Mouse (Mus musculus): ENCODE measurements around the gene 2510039O18Rik.

The 2510039O18Rik gene

DNA sequence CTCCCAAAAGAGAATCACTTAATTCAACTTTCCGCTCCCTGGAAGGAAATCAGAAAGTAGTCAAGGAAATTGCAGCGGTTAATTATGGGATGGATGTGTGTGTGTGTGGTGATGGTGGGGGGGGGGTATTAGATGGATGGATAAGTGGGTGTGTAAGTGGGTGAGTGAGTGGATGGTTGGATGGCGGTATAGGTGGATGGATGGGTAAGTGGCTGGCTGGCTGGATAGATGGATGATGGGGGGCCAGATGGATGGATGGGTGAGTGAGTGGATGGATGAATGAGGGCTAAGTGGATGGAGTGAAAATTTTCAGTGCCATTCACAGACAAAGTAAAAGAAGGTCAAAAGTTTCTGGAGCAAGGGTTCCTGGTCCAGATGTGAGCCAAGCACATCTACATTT lies 3.7 kb upstream of the 2510039O18Rik start:
- no peak for DNase-seq (ENCODE audit: low spot score)

DNA sequence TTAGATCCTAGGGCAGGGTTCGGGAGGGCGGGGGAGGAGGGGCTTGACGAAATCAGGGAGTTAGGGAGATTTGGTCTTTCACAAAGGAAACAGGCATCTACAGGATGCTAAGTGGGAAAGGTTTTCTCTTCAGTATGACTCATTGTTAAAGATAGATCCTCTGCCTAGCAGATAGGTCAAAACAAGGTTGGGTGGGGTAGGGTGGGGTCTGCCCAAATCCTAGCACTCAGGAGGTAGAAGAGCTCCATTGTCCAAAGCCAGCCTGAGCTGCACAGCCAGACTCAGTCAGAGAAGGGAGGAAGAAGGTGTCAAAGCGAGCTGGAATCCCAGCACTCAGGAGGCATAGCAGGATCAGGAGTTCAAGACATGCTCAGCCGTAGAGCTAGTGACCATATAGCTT lies 3.2 kb upstream of the 2510039O18Rik start:
- no peak for DNase-seq (ENCODE audit: low spot score)

GRCm38 (mm10) chr4:147938148-147939096 lies 2.3 kb upstream of the 2510039O18Rik start:
- DNase-seq (ENCODE audit: low spot score) = no peak

DNA sequence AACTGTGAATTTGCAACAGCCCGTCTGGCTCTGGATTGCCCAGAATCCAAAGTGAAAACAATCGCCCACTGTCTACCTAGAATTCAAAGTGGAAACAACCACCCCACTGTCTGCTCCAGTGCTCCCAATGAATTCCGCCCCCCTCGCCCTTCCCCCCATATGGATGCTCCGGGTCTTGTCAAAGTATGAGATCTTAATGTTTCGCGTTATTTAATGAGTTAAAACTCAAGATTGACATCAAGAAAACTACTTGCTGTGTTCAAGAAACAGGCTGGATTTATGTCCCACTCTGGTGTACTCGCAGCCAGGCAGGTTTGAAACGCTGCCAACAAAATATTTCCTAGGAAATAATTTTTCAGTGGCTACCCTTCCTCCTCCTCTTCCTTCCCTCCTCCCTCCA lies 584 bp upstream of the 2510039O18Rik start:
- no peak for DNase-seq (ENCODE audit: low spot score)

DNA sequence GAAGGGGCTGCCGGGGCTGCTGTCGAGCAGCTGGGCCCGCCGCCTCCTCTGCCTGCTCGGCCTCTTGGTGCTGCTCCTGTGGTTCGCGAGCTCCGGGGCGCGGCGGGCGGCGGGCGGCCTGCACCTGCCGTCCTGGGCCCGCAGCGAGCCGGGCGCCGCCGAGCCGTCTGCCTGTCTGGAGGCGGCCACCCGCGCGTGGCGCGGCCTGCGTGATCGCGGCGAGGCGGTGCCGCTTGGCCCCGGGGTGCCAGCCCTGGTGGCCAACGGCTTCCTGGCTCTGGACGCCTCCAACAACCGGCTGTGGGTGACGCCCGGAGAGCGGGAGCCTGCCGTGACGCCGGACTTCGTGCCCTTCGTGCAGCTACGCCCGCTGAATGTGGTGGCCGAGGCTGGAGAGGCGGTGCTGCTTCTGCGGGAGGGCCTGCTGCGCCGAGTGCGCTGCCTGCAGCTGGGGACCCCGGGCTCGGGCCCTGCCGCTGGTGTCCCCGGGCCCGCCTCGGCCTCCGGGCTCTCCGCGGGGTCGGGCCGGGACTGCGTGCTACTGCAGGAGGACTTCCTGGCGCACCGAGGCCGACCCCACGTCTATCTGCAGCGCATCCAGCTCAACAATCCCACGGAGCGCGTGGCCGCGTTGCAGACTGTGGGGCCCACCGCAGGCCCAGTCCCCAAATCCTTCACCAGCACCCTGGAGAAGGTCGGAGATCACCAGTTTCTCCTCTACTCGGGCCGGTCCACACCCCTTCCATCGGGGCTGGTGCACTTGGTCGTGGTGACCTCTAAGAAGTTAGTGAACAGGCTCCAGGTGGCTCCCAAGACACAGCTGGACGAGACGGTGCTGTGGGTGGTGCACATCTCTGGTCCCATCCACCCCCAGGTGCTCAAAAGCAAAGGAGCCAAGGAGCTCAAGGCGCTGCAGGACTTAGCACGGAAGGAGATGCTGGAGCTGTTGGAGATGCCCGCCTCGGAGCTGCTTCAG lies 638 bp downstream of the 2510039O18Rik start:
- no peak for DNase-seq (ENCODE audit: low spot score)

DNA sequence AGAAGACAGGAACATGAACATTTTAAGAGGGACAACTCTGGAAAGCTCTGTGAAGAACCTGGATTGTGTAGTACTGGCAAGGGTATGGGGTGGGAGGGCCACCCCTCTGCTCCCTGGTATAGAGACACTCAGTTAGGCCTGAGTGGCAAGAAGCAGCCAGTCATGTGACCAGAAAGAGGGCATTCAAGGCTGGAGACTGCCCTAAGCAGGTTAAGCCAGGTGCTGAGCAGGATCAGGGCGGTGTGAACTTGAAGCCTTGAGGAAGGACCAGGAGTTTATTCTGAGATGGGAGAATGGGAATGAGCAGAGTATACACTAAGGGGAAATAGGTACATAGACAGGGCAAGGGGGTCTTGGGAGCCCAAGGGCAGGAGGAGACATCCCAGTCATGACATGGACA lies 2.3 kb downstream of the 2510039O18Rik start:
- no peak for DNase-seq (ENCODE audit: low spot score)

DNA sequence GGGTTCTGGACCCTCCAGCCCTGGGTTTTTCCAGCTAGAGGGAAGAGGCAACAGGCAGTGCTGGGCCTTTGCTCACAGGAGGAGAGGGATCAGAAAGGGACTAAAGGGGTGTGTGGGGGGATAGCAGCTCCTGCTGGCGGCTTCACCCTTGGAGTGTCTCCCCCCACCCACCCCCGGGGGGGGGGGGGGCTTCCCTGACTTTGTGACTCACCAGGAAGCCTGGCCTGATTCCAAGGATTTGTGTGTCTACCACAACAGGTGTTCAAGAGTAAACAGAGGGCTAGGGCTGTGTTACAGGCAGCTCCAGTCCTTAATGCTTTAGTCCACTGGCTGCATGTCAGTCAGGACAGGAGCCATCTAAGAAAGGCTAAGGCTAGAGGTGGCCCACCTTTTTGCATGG lies 6.8 kb downstream of the 2510039O18Rik start:
- DNase-seq (ENCODE audit: low spot score) = no peak

- no peak for DNase-seq (ENCODE audit: low spot score)
These were observed 12.9 kb downstream of the 2510039O18Rik start for GRCm38 (mm10) chr4:147953590-147953989.

- DNase-seq (ENCODE audit: low spot score) = no peak
These were observed 16.4 kb downstream of the 2510039O18Rik start for GRCm38 (mm10) chr4:147957141-147957540.

GRCm38 (mm10) chr4:147959881-147960831 lies 19.5 kb downstream of the 2510039O18Rik start:
- no peak for DNase-seq (ENCODE audit: low spot score)

DNA sequence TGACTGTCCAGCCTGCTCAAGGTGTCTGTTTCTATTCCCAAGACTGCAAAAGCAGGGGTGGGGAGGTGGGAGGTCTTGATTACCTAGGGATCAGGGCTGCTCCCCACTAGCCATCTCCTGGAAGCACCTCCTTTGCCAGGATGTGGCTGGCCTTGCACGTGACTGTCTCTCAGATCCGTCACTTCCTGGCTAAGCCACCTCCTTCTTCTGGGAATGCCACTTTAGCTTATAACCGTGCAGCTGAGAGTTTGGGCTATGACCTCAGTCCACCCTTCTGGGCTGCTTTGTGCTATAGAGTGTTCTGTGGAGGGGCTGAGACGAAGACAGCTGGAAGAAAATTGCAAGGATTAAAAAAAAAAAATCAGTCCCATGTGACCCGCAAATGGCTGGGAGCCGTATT lies 22.1 kb downstream of the 2510039O18Rik start:
- DNase-seq (ENCODE audit: low spot score) = no peak

DNA sequence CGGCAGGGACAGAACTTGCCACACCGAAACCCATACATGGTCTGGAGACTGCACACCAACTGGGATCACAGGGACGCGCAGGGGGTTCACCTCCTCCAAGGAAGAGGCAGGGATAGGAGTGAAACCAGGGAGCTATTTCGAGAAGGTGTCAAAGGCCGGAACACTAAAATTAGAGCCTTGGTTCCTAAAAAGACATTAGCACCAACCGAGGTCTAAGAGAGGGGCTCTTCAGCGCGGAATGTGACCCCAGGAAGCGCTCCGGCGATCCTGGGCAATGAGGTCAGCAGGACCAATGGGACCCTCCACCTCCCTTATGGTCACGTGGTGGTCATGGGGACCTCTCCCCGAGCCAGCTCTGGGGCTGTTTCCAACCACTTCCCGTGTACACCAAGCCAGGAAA lies 22.9 kb downstream of the 2510039O18Rik start:
- DNase-seq (ENCODE audit: low spot score) = no peak

- no peak for DNase-seq (ENCODE audit: low spot score)
These were observed 25.0 kb downstream of the 2510039O18Rik start for GRCm38 (mm10) chr4:147965712-147966111.

DNA sequence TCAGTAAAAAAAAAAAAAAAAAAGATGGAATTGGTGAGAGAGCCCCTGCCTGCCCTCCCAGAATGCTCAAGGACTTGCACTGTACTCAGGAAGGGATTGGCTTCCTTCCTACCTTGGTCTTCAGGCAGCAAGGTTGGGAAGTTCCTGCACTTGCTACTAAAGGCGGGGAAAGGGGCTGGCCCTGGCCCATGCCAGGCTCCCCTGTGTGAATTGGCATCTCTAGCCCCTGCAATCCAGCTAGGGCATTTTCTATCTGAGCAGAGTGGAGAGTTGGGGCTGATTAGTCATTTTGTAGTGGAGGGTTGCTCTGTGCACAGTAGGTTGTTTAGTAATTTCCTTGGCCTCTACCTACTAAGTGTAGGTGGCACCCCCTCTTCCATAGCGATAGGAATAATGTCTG lies 28.1 kb downstream of the 2510039O18Rik start:
- no peak for DNase-seq (ENCODE audit: low spot score)

DNA sequence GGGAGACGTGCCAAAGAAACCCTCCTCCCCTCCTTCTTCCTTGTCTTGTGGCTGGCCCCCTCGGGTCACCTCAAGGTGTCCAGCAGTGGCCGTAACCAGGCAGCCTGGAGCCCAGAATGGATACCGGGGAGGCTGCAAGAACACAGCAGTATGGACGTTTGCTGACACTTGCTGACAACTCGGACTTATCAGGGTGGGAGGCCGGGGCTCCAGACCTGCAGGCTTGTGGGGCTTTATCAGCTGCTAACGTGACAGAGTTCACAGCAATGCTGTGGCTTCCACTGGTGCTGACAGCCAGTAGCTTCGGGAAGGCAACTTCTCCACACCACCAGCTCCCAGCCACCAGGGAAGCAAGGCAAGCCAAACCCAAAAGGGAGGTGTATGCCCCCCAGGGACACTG lies 28.6 kb downstream of the 2510039O18Rik start:
- DNase-seq (ENCODE audit: low spot score) = no peak

DNA sequence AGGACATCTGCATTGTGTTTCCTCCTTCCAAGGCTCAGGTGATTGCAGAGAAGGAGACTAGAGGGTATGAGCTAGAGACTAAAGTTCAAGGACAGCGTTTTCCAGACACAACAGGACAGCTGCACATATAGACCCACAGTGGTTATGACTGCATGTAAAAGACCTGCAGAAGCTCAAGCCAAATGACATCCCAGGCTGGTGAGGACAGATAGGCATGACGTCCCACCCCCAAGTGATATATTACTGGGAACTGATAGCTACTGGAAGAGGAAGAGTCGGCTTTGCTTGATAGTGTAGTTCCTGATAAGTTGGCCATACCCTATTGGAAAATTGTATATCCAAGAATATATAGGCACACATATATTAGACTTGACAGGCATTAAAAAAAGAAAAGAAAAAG lies 35.5 kb downstream of the 2510039O18Rik start:
- no peak for DNase-seq (ENCODE audit: low spot score)

DNA sequence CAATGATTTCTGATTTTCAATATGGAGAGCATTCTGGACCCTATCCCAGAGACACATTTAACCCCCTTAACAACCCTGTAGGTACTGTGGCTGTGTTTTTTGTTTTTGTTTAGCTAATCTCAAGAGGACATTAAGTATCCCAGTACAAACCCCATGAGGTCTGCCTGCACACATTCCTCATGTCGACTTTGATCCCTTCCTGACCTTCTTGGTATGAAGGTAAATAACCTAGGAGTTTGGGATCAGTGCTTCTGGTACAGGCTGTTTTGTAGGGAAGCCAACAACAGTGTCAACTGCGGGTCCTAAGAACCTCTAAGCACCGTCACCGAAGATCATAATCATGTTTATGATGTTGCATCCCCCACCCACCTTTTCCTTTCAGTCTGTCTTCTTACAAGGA lies 37.0 kb downstream of the 2510039O18Rik start:
- DNase-seq (ENCODE audit: low spot score) = no peak

DNA sequence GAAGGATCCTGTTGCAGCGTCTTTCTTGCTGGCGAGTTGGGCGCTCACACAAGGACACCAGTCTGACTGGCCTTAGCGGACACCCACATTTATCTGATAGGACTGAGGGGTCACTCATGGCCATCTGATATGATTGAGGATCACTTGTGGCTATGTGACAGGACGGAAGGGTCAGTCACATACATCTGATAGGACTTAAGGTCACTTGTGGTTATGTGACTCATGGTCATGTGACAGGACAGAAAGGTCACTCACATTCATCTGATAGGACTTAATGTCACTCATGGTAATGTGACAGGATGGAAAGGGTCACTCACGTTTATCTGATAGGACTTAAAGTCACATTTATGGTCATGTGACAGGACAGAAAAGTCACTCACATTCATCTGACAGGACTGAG lies 37.7 kb downstream of the 2510039O18Rik start:
- no peak for DNase-seq (ENCODE audit: low spot score)

GRCm38 (mm10) chr4:147979441-147979860 lies 38.8 kb downstream of the 2510039O18Rik start:
- no peak for DNase-seq (ENCODE audit: low spot score)

DNA sequence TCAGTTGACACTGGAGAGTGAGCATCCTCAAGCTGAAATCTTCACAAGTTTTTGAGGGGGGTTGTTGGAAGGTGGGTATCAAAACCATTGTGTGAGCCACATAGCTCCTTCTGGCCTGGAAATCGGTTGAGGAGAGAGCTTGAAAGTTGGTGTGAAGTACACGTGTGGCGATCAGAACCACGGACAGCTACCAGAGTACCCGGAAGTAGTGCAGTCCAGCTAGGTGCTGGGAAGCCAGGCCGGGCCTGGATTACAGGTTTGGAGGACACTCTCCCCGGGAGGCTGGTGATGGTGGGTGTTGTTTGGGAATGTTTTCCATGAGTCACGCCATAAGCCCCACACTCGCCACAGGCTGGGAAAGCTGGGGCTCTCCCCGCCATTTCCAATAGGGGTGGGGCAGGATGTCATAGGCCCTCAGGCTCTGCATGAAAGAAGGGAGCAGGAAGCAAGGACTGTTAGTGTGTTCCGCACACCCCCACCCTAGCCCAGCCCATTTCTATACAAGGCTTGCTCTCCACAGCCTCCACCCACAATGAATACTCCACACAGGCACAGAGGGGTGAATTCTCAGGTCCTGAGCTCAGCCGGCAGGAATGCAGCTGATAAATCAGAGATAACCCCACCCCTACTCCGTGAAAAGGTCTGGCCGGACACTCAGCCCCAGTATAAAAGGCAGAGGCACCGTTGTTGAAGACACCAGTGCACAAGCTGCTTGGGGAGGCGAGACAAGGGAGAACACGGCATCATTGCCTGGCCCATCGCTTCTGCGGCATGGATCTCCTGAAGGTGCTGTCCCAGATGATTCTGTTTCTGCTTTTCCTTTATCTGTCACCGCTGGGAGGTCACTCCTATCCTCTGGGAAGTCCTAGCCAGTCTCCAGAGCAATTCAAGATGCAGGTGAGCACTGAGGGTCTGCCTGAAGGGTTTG lies 44.8 kb downstream of the 2510039O18Rik start, which contains the start of gene Nppb:
Gene Nppb, plus strand, starts transcription at position 584 of the 928 bp plus-strand sequence.
- DNase-seq (ENCODE audit: low spot score) = no peak
